Mouse (Mus musculus): Measurements from ENCODE around the gene Syde2.

DNA sequence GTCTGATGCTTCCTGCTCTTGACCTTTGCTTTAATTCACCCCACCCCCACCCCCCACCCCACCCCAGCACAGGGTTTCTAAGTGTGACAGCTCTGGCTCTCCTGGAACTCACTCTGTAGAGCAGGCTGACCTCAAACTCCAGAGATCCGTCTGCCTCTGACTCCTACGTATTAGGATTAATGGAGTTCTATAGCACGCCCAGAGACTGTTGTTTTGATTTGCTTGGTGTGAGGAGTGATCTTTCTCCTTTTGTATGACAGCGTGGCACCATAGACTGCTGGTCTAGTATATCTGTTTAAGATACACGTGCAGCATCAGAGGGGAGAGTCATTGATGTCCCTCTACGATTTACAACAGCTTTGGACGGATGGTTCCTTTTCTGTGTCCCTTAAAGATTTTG lies 25.8 kb downstream of the Syde2 start:
- TF ChIP-seq CTCF (IDR thresholded peaks at IDR 0.05; ENCODE audit: borderline replicate concordance, control insufficient read depth, extremely low read depth, insufficient read depth, low read length, poor library complexity), result no peak
- no peak for TF ChIP-seq POLR2A (IDR thresholded peaks at IDR 0.05; ENCODE audit: control insufficient read depth, extremely low read depth, insufficient read depth, low read length, poor library complexity)
